Mouse (Mus musculus): ENCODE measurements around the gene Arhgef7. TPM values are rescaled to one million over a fixed set of nuclear protein-coding genes. Genes with fewer than 3 reads are reported as not detected.

Arhgef7 gene
- polyA plus RNA-seq, 1 experiment from 2014 or later = 53.7 TPM

DNA sequence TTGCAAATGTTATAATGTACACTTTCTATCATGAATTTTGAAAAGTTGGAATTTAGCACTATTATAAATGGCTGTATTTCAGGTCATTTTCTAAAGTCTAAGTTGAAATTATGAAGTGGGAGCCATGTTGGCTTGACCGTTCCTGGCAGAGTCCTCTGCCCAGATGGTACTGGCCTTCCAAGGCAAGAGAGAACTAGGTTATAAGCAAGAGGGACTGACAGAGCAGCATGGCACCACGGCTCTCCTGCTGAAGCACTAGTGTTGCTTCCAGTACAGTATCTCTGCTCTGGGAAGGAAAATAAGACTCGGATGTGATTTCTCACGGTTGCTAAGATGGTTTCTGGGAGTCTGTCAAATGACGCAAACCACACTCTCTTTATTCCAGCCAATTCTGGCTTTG, 34.5 kb downstream of the Arhgef7 start:
- ChIA-PET CTCF (no interaction called here), POLR2A (no interaction called here)
- DNase-seq (ENCODE audit: low read depth, low spot score) (no peak), ATAC-seq (no peak)
- in situ Hi-C loops (cut with MboI; ENCODE audit: low pct_unique_long_range_greater_than_20kb) = no loop called here
- no peak for TF ChIP-seq CTCF (IDR thresholded peaks at IDR 0.05)
- H3K27me3 ChIP-seq = no peaks in the 10 kb centered on the region

DNA sequence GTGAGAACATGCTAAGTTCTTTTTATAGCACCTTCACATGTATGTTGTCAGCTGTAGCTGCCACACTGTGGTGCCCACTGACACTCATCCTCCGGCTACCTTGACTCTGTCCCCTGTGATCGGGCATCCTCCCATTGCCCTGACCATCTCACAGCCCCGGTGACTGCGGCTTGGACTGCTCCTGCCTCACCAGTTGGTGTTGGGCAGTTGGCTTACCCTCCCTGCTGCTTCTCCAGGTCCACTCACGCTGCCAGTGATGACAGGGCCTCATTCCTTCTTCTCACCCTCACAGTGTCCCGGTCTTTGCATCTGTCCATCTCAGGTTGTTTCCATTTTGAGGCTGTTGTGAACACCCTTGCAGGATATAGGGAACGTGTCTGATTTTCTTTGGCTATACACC, 35.3 kb downstream of the Arhgef7 start:
- ATAC-seq (no peak), DNase-seq (ENCODE audit: low read depth, low spot score) (no peak)
- CTCF ChIA-PET = no interaction called here
- H3K27me3 ChIP-seq = no peaks in the 10 kb centered on the region
- POLR2A ChIA-PET = no interaction called here
- TF ChIP-seq CTCF (IDR thresholded peaks at IDR 0.05) = no peak
- in situ Hi-C loops (cut with MboI; ENCODE audit: low pct_unique_long_range_greater_than_20kb) = no loop called here

DNA sequence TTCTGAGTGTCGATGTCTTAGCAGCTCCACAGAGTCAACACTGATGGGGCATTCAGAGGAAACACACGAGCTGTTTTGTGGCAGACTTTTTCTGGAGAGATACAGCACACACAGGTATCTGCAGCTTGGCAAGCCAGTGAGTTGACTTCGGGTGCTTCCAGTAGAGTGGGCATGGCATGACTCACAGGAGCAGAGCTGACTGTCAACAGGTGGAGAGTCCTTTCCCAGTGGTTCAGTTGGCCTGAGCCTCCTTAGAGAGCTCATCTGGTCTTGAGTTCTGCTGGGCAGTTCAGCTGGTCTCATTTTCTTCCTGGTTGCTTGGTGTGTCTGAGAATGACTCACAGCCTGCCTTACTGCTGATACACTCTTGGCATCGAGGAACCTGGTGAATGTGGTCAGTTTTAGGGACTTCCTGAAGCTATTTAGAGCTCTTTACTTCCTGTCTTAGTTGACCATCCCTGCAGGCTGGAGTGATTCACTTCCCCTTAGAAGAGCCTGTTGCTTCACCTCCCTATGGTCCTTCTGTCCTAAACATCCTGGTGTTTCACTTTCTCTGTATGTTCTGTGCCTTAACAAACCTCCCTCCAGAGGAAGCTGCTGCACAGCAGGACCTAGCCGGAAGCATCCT, 39.8 kb downstream of the Arhgef7 start:
- in situ Hi-C loops (cut with MboI; ENCODE audit: low pct_unique_long_range_greater_than_20kb) = no loop called here
- TF ChIP-seq CTCF (IDR thresholded peaks at IDR 0.05) = no peak
- POLR2A ChIA-PET = no interaction called here
- DNase-seq (ENCODE audit: low read depth, low spot score) (no peak), ATAC-seq (peak; percentile 76)
- H3K27me3 ChIP-seq = no peaks in the 10 kb centered on the region
- CTCF ChIA-PET = interaction anchor here (1.0 to 3.1 kb wide), 4 partner anchors 11 to 20 kb away, joined by 3 to 14 read pairs (median 5); no protein-coding TSS in a partner anchor

DNA sequence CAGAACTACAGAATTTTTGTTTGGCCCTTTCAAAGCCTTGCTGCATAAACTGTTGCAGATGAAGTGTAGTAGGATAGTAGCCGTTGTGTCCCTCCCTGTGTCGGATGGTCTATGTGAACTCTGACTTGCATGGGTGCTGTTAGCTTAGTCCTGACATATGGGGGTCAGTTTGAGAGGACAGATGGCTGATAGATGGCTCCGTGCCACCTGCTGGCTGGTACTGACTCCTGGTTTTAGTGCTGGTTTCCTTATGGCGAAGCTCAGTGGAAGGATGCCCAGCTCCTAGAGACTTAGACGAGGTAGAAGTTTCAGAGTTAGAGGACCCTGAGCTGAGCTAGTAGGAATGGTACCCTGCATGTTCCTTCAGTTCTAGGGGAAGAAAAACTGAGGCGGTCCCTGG, 42.5 kb downstream of the Arhgef7 start:
- no peak for TF ChIP-seq CTCF (IDR thresholded peaks at IDR 0.05)
- ATAC-seq (no peak), DNase-seq (ENCODE audit: low read depth, low spot score) (no peak)
- ChIA-PET POLR2A (no interaction called here), CTCF (interaction anchor here (1.5 to 3.1 kb wide), 2 partner anchors 10 to 14 kb away, joined by 5 to 14 read pairs; no protein-coding TSS in a partner anchor)
- in situ Hi-C loops (cut with MboI; ENCODE audit: low pct_unique_long_range_greater_than_20kb) = no loop called here
- no peaks in the 10 kb centered on the region for H3K27me3 ChIP-seq

DNA sequence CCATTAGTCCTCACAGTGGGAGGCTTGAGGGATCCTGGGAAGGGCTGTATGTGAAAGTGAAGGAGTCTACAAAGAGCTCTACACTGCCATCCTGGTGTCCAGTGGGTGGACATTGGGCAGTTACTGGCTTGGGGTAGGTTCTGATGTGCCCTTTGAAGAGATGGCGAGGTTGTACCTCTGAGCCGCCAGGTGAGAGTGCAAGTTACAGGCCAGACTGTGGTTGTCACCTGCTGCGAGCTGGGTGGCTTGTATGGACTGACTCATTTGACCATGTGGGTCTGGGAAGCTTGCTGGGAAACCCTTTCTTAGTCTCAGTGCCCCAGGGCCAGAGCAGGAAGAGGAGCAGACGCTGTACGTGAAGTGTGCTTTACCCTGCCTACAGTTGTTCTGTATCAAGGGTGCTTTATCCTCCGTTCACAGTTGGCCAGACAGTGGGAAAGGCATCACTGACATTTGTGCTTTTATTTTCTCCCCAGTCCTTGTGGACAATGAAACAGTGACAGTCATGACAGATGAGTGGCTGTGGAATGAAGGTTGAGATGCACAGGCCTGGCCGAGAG, 43.1 kb downstream of the Arhgef7 start:
- in situ Hi-C loops (cut with MboI; ENCODE audit: low pct_unique_long_range_greater_than_20kb) = no loop called here
- POLR2A ChIA-PET = no interaction called here
- ATAC-seq = no peak
- no peaks in the 10 kb centered on the region for H3K27me3 ChIP-seq
- no peak for DNase-seq (ENCODE audit: low read depth, low spot score)
- no peak for TF ChIP-seq CTCF (IDR thresholded peaks at IDR 0.05)
- CTCF ChIA-PET = no interaction called here

DNA sequence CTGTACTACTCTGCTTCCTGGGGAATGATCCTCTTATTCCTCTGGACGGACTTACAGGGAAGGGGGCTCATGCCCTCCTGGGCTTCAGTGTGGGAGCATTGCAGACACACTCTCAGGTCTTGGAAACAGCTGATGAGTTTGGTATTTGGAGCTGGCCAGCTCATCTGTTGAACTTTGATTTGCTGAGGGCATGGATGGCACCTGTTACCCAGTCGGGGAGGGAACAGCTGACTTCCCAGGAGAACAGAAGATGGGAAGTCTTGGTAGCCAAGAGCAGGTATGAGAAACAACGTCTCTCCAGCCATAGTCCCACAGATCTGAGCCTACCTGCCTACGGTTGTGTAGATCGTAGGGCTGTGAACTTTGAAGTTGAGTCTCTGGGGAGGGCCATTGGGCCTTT, 44.1 kb downstream of the Arhgef7 start:
- ChIA-PET POLR2A (no interaction called here), CTCF (interaction anchor here (1.0 to 1.5 kb wide), 2 partner anchors 12 to 15 kb away, joined by 3 read pairs; no protein-coding TSS in a partner anchor)
- H3K27me3 ChIP-seq = no peaks in the 10 kb centered on the region
- TF ChIP-seq CTCF (IDR thresholded peaks at IDR 0.05) = no peak
- DNase-seq (ENCODE audit: low read depth, low spot score) (no peak), ATAC-seq (no peak)
- in situ Hi-C loops (cut with MboI; ENCODE audit: low pct_unique_long_range_greater_than_20kb) = no loop called here

DNA sequence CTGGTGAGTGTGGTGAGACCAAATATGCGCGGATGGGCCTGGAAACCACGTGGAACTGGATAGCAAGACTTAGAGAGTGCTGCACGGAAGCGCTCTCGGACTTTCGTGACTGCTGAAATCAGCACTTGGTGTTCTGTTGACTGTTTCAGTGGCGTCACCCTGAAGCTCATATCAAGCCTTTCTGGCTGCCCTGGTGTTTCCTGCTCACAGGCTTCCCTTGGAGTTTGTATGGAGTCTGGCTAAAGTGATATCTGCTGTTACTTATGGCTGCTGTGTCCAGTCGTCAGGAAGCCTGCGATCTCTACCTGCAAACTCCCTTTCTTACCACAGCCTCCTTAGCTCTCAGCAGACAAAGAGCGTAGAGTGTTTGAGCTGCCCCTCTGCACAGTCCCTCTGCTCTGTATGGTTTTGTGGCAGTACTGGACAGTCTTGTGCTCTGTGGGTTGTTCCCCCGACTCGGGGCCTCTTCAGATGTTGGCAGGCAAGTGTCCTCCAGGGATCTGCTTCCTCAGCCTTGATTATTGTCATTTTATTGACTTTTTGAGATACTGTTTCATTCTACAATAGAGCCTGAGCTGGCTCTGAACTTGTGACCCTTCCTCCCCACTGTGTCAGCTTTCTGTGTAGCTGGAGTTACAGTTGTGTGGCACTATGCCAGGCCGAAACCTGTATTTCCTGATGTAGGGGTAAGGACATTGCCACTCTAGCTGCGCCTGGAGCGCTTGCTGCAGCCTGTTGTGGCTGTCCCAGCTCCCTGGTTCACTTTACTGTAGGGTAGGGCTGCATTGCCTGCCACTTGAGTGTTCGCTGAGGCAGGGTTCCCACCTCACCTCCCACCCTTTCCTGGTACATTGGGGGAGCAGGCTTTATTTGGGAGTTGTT, 46.9 kb downstream of the Arhgef7 start:
- DNase-seq (ENCODE audit: low read depth, low spot score) = no peak
- ATAC-seq = no peak
- H3K27me3 ChIP-seq = no peaks in the 10 kb centered on the region
- TF ChIP-seq CTCF (IDR thresholded peaks at IDR 0.05) = no peak
- ChIA-PET CTCF (no interaction called here), POLR2A (no interaction called here)
- in situ Hi-C loops (cut with MboI; ENCODE audit: low pct_unique_long_range_greater_than_20kb) = no loop called here

DNA sequence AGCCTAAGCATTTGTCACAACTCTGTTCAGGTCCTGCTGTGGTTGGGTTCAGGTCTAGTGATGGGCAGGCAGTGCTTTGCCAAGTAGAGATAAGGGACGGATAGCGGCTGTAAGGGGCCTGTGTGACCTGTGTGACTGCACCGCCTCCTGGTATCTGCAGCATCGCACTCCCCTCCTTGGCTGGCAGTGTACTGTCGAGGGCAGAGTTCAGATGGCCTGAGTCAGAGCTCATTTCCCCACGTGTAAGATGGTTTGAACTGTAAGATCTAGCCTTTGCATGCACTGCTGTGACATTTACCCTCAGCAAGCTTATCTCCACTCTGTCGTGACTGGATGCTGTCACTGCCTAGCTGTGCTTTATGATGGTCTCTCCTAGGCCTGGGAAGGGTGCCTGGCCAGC, 48.4 kb downstream of the Arhgef7 start:
- CTCF ChIA-PET = interaction anchor here (1.4 kb wide), 1 partner anchor 12 kb away, joined by 5 read pairs; no protein-coding TSS in a partner anchor
- no peaks in the 10 kb centered on the region for H3K27me3 ChIP-seq
- DNase-seq (ENCODE audit: low read depth, low spot score) = no peak
- POLR2A ChIA-PET = interaction anchor here (1.1 kb wide), 1 partner anchor 9 kb away, joined by 4 read pairs; no protein-coding TSS in a partner anchor
- ATAC-seq = no peak
- no peak for TF ChIP-seq CTCF (IDR thresholded peaks at IDR 0.05)
- in situ Hi-C loops (cut with MboI; ENCODE audit: low pct_unique_long_range_greater_than_20kb) = no loop called here

DNA sequence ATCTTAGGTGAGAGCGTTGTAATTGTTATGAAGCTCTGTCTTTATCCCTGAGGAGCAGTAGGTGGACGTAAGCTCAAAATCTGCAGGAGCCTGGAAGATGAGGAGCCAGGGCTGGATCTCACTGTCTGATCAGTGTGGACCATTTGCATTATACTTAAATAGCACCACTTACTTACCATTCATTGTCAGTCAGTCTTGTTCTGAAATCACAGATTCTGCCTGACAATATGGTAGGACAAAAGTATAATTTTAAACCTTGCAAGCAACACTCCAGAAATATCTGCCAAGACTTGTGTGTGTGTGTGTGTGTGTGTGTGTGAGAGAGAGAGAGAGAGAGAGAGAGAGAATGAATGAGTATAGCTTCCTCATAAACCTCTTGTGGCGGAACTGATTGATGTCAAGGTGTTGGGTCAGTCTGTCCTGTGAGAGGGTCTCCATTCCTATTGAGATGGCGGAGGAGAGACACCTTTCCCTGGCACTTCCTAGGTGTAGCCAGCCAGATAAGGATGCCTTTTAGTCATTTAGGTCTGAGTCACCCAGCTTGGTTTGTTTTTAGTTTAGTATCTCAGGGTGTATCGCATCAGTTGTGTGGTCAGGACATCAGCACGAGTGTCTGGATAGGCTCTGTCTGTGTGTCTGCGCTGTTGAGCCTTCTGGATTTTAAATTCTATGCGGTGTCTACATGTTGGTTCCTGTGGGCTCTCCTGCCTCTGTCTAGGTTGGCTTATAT, 49.1 kb downstream of the Arhgef7 start:
- no peak for ATAC-seq
- no peak for TF ChIP-seq CTCF (IDR thresholded peaks at IDR 0.05)
- ChIA-PET CTCF (interaction anchor here (1.4 kb wide), 1 partner anchor 12 kb away, joined by 5 read pairs; no protein-coding TSS in a partner anchor), POLR2A (interaction anchor here (1.1 kb wide), 1 partner anchor 10 kb away, joined by 4 read pairs; no protein-coding TSS in a partner anchor)
- no peaks in the 10 kb centered on the region for H3K27me3 ChIP-seq
- in situ Hi-C loops (cut with MboI; ENCODE audit: low pct_unique_long_range_greater_than_20kb) = no loop called here
- DNase-seq (ENCODE audit: low read depth, low spot score) = no peak

DNA sequence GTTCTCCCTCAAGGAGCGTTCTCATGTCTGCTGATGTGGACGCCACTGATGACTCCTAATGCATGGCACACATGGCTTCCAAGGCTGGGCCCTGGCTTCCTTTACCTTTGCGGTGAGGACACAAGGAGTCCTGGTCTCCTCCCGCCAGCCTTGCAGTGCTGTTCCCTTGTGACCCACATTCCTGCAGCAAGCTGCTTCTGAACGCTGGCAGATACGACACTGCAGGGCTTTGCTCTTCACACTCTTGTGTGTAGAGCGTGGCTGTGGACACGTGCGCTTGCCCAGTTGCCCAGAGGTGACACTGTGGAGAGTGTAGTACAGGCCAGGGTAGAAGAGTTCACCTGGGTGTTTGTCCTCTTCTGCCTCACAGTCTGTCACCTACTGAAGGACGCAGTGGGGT, 49.7 kb downstream of the Arhgef7 start:
- CTCF ChIA-PET = interaction anchor here (1.2 kb wide), 1 partner anchor 20 kb away, joined by 3 read pairs; no protein-coding TSS in a partner anchor
- H3K27me3 ChIP-seq = no peaks in the 10 kb centered on the region
- TF ChIP-seq CTCF (IDR thresholded peaks at IDR 0.05) = no peak
- ATAC-seq (no peak), DNase-seq (ENCODE audit: low read depth, low spot score) (no peak)
- in situ Hi-C loops (cut with MboI; ENCODE audit: low pct_unique_long_range_greater_than_20kb) = no loop called here
- POLR2A ChIA-PET = no interaction called here
